Mouse (Mus musculus): Measurements from ENCODE around the gene Mvb12b. TPM values are rescaled to one million over a fixed set of nuclear protein-coding genes. Genes with fewer than 3 reads are reported as not detected.

Mvb12b gene
- polyA plus RNA-seq (2016; fragmentation: Nextera tagmentation; extraction: Ambion mirVana) = 55.6 and 58.3 TPM in 2 replicates

DNA sequence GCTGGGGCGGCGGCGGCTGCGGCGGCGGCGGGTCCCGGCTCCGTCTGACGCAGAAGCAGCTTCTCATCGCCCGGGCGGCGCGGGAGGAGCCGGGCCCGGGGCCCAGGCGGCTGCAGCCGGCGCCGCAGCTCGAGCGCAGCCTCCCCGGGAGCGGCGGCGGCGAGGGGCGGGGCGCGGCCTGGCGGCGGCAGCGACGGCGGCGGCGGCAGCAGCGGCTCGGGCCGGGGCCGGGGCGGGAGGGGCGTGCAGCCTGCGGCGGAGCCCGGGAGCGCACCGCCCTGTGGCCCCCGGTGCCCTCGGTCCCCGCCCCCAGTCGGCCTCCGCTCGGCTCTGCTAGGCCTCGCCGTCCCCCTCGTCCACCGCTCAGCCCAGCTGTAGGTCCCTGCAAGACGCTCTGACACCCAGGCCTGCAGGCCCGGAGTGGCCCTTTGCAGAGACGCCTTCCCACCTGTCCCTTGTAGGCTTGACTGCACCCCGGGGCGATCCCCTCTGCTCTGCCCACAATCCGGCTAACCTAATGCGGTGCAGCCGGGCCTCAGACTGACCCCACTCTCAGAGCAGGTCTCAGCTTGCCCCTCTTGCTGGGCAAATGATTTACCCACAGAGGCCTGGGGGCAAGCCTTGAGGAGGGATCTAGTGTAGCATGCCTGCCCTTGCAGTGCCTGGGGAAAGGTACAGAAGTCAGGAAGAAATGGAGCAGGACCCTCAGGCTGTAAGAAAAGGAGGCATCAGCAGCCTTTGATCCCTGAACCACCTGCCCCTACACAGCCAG lies at the start of gene Mvb12b:
Mvb12b (minus strand) TSS at position 619 of the 772 bp plus-strand sequence.
- Histone ChIP-seq H3K4me2 (replicated peaks) (peak within 1 kb of the TSS; percentile 89), H3K9ac (replicated peaks) (peak within 1 kb of the TSS; percentile 99), H3K27ac (replicated peaks) (peak within 1 kb of the TSS; percentile 99), H3K9me3 (no peaks in the 10 kb centered on the region), H3K4me1 (peaks cover 43% of the 10 kb centered on the region), H3K36me3 (no peaks in the 10 kb centered on the region), H3K4me3 (peak within 1 kb of the TSS; percentile 93), H3K27me3 (no peaks in the 10 kb centered on the region)
- peak; percentile 73 for ATAC-seq (ENCODE audit: low FRiP score, low read depth)
- 0% methylated on average over 23 of the region's 67 CpGs for WGBS

DNA sequence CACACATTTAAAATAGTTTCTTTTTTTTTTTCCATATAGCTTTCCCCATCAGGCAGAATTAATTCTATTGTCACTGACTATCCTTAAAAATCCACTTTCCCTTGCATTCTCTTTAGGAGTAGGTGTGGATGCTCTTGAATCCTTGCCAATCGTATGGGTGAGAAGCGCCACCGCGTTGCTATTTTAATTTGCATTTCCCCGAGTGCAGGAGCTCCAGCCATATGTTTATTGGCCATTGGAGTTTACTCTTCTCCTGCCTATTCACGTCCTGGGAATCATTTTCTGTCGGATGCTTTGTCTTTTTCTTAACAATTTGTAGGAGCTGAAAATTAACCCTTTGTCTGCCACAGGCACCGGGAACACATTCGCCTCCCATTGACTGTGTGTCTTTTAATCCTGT lies 48.0 kb upstream of the Mvb12b start:
- 44% methylated on average over 9 of the region's 9 CpGs for WGBS

GRCm38 (mm10) chr2:33933606-33934510 lies 46.1 kb upstream of the Mvb12b start:
- WGBS = 57% methylated on average over 10 of the region's 10 CpGs
- ATAC-seq (ENCODE audit: low FRiP score, low read depth) = no peak
- no peak overlapping the region for H3K27ac ChIP-seq (replicated peaks)

More for the DNA sequence above, 48.0 kb upstream of the Mvb12b start:
- H3K36me3 ChIP-seq = no peaks in the 10 kb centered on the region
- no peak for ATAC-seq (ENCODE audit: low FRiP score, low read depth)
- H3K4me3 ChIP-seq = no peak overlapping the region
- no peaks in the 10 kb centered on the region for H3K27me3 ChIP-seq
- H3K4me2 ChIP-seq (replicated peaks) = no peak overlapping the region
- H3K4me1 ChIP-seq = no peaks in the 10 kb centered on the region
- H3K9ac ChIP-seq (replicated peaks) = no peak overlapping the region
- H3K9me3 ChIP-seq = no peaks in the 10 kb centered on the region; the same call in 1 of the 2 replicates
- no peak overlapping the region for H3K27ac ChIP-seq (replicated peaks)

GRCm38 (mm10) chr2:33931161-33931560 lies 43.4 kb upstream of the Mvb12b start:
- Histone ChIP-seq H3K36me3 (no peaks in the 10 kb centered on the region), H3K27me3 (no peaks in the 10 kb centered on the region), H3K27ac (replicated peaks) (no peak overlapping the region), H3K4me1 (no peaks in the 10 kb centered on the region), H3K9me3 (no peaks in the 10 kb centered on the region; the same call in 1 of the 2 replicates), H3K4me3 (no peak overlapping the region), H3K9ac (replicated peaks) (no peak overlapping the region), H3K4me2 (replicated peaks) (no peak overlapping the region)
- ATAC-seq (ENCODE audit: low FRiP score, low read depth) = no peak
- 76% methylated on average over 5 of the region's 5 CpGs for WGBS

More at GRCm38 (mm10) chr2:33933606-33934510, 46.1 kb upstream of the Mvb12b start:
- Histone ChIP-seq H3K4me1 (no peaks in the 10 kb centered on the region), H3K27me3 (no peaks in the 10 kb centered on the region), H3K36me3 (no peaks in the 10 kb centered on the region), H3K9me3 (no peaks in the 10 kb centered on the region; the same call in 1 of the 2 replicates), H3K4me3 (no peak overlapping the region), H3K9ac (replicated peaks) (no peak overlapping the region), H3K4me2 (replicated peaks) (no peak overlapping the region)

DNA sequence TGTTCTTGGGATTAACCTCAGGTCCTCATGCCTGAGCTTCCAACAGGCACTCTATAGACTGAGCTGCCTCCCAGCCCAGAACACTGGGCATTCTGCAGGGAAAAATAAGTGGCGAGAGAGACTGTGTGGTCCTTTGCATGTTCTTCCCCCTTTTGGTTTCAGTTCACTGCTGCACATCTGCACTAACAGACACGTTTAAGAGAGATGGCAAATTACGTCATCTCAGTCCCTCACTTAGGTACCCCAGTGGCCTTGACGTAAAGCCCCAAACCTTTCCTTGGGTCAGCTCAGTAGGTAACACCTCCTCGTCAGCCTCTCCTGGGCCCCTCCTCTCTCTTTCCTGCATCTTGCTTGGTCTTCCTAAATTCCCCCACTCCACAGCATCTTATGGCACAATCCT lies 37.5 kb upstream of the Mvb12b start:
- peaks cover 2% of the 10 kb centered on the region for H3K4me1 ChIP-seq
- ATAC-seq (ENCODE audit: low FRiP score, low read depth) = no peak
- H3K4me3 ChIP-seq = no peak overlapping the region
- WGBS = 85% methylated on average over 5 of the region's 5 CpGs
- H3K27ac ChIP-seq (replicated peaks) = no peak overlapping the region
- peaks cover 5% of the 10 kb centered on the region for H3K27me3 ChIP-seq
- H3K9me3 ChIP-seq = no peaks in the 10 kb centered on the region
- H3K9ac ChIP-seq (replicated peaks) = no peak overlapping the region
- no peaks in the 10 kb centered on the region for H3K36me3 ChIP-seq
- H3K4me2 ChIP-seq (replicated peaks) = no peak overlapping the region

DNA sequence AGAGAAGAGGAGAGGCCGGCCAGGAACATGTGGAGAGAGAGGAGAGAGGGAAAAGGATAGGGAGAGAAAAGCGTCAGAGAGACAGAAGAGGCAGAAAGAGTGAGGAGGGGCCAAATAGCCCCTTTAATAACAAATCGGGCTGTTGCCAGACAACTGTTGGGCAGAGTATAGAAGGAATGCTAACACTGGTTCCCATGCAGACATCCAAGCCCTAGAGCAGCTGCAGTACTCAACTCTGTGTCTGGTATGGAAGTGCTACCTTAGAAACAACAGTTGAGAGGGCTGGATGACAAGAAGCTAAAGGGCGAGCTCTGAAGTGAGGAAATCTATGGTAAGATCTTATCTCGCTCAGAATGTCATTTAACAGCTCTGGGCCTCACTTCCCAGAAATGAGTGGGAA lies 35.7 kb upstream of the Mvb12b start:
- H3K27ac ChIP-seq (replicated peaks) = no peak overlapping the region
- H3K9ac ChIP-seq (replicated peaks) = no peak overlapping the region
- H3K36me3 ChIP-seq = no peaks in the 10 kb centered on the region
- no peak overlapping the region for H3K4me2 ChIP-seq (replicated peaks)
- no peak for ATAC-seq (ENCODE audit: low FRiP score, low read depth)
- WGBS = 66% methylated on average over 5 of the region's 5 CpGs
- no peaks in the 10 kb centered on the region for H3K9me3 ChIP-seq
- peaks cover 10% of the 10 kb centered on the region for H3K4me1 ChIP-seq
- peaks cover 5% of the 10 kb centered on the region for H3K27me3 ChIP-seq
- no peak overlapping the region for H3K4me3 ChIP-seq

- Histone ChIP-seq H3K4me2 (replicated peaks) (no peak overlapping the region), H3K36me3 (no peaks in the 10 kb centered on the region), H3K4me3 (no peak overlapping the region), H3K27me3 (peaks cover 5% of the 10 kb centered on the region), H3K9ac (replicated peaks) (no peak overlapping the region), H3K4me1 (peaks cover 10% of the 10 kb centered on the region), H3K9me3 (no peaks in the 10 kb centered on the region), H3K27ac (replicated peaks) (no peak overlapping the region)
- 96% methylated on average over 2 of the region's 2 CpGs for WGBS
- no peak for ATAC-seq (ENCODE audit: low FRiP score, low read depth)
These were observed 34.7 kb upstream of the Mvb12b start for GRCm38 (mm10) chr2:33922466-33922865.

- no peak for ATAC-seq (ENCODE audit: low FRiP score, low read depth)
- H3K27ac ChIP-seq (replicated peaks) = no peak overlapping the region
These were observed 32.3 kb upstream of the Mvb12b start for GRCm38 (mm10) chr2:33919934-33920615.

DNA sequence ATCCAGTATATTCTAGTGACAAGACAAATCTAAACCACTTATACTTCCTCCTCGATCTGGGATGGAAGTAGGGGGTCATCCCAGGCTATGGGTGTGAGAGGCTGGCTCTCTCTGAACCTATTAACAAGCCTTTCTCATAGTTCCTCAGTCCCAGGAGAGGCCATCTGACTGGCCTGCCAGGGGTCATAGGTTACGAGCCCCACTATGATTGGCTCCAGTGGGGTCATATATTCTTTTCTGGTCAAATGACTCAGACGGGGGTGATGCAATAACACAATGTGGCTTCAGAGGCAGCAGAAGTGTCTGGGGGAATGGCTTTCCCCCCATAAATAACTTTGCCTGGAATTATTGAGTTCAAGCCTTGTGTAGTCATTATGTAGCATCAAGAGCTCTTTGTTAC lies 31.1 kb upstream of the Mvb12b start:
- no peak overlapping the region for H3K27ac ChIP-seq (replicated peaks)
- WGBS = 80% methylated on average over 3 of the region's 3 CpGs
- H3K4me2 ChIP-seq (replicated peaks) = no peak overlapping the region
- ATAC-seq (ENCODE audit: low FRiP score, low read depth) = no peak
- no peaks in the 10 kb centered on the region for H3K36me3 ChIP-seq
- peaks cover 5% of the 10 kb centered on the region for H3K27me3 ChIP-seq
- H3K9ac ChIP-seq (replicated peaks) = no peak overlapping the region
- H3K4me3 ChIP-seq = no peak overlapping the region
- H3K9me3 ChIP-seq = no peaks in the 10 kb centered on the region
- peaks cover 10% of the 10 kb centered on the region for H3K4me1 ChIP-seq

More at GRCm38 (mm10) chr2:33919934-33920615, 32.3 kb upstream of the Mvb12b start:
- H3K4me1 ChIP-seq = peaks cover 10% of the 10 kb centered on the region
- H3K27me3 ChIP-seq = peaks cover 5% of the 10 kb centered on the region
- WGBS = 18% methylated on average over 22 of the region's 22 CpGs
- H3K4me3 ChIP-seq = peak overlapping the region; percentile 7; the same call in 1 of the 2 replicates
- H3K9ac ChIP-seq (replicated peaks) = peak overlapping the region; percentile 28; the same call in 1 of the 2 replicates
- H3K4me2 ChIP-seq (replicated peaks) = peak overlapping the region; percentile 32
- H3K36me3 ChIP-seq = no peaks in the 10 kb centered on the region
- no peaks in the 10 kb centered on the region for H3K9me3 ChIP-seq

GRCm38 (mm10) chr2:33918318-33918717 lies 30.6 kb upstream of the Mvb12b start:
- H3K27me3 ChIP-seq = peaks cover 5% of the 10 kb centered on the region
- no peak overlapping the region for H3K9ac ChIP-seq (replicated peaks)
- H3K36me3 ChIP-seq = no peaks in the 10 kb centered on the region
- H3K27ac ChIP-seq (replicated peaks) = no peak overlapping the region
- H3K4me1 ChIP-seq = peaks cover 10% of the 10 kb centered on the region
- H3K4me3 ChIP-seq = no peak overlapping the region
- H3K9me3 ChIP-seq = no peaks in the 10 kb centered on the region
- no peak for ATAC-seq (ENCODE audit: low FRiP score, low read depth)
- H3K4me2 ChIP-seq (replicated peaks) = no peak overlapping the region
- 73% methylated on average over 6 of the region's 6 CpGs for WGBS

DNA sequence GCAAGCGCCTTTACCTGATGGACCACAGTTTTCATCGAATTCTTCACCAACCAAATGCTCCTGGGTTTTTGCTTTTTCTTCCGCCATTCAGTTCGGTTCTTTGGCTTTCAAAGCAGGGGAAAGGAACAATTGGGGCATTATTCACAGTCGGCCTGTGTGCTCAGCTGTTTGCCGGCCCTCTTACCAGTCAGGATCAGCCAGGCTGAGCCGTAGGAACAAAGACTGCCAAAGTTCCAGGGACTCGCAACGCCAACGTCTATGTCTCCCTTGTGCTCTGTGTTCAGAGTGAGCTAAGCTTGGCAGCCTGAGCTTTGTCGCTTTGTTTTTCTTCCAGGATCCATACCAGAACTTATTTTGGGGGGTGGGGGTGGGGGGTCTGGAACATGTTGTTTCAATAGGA lies 28.9 kb upstream of the Mvb12b start:
- Histone ChIP-seq H3K9me3 (no peaks in the 10 kb centered on the region), H3K27me3 (peaks cover 5% of the 10 kb centered on the region), H3K9ac (replicated peaks) (no peak overlapping the region), H3K4me2 (replicated peaks) (no peak overlapping the region), H3K4me3 (no peak overlapping the region), H3K4me1 (peaks cover 13% of the 10 kb centered on the region), H3K36me3 (no peaks in the 10 kb centered on the region), H3K27ac (replicated peaks) (peak overlapping the region; percentile 52)
- no peak for ATAC-seq (ENCODE audit: low FRiP score, low read depth)
- WGBS = 26% methylated on average over 11 of the region's 11 CpGs
